Mouse (Mus musculus) liver, postnatal 0 days (tissue): ENCODE results near the gene Gm13698. TPM values are rescaled to one million over a fixed set of nuclear protein-coding genes. Genes with fewer than 3 reads are reported as not detected.
"Not testable (repeated sequence)": the region's sequence is repeated elsewhere in the genome, so short reads cannot be mapped to it uniquely, and the experiment has no call there.

Experiments used
- ATAC-seq: fragments of 200-750 bp; cut with Nextera tagmentation; 2 replicates; pipeline ENCODE4 v1.8.0; 2017; ENCODE audit warnings: mild to moderate bottlenecking, moderate library complexity
- DNase-seq: peaks from one replicate; pipeline ENCODE4 v3.0.0-alpha.2; 2016
- H3K27ac ChIP-seq: fragments of 300-500 bp; sonication (generic); 2 replicates; pipeline ENCODE4 v1.5.1; 2014; ENCODE audit warnings: antibody characterized with exemption, moderate library complexity, mild to moderate bottlenecking, low read depth
- H3K27me3 ChIP-seq: fragments of 300-500 bp; sonication (generic); 2 replicates; pipeline ENCODE4 v1.6.1; 2014; ENCODE audit warnings: low read length, control low read depth, mixed read lengths; ENCODE audit not compliant: insufficient read depth
- H3K36me3 ChIP-seq: fragments of 300-500 bp; sonication (generic); replicated peaks from 2 replicates; pipeline ENCODE4 v1.6.1; 2014; ENCODE audit warnings: mild to moderate bottlenecking, control low read depth, low read length, moderate library complexity, mixed read lengths; ENCODE audit not compliant: insufficient read depth
- H3K4me1 ChIP-seq: fragments of 300-500 bp; sonication (generic); 2 replicates; pipeline ENCODE4 v1.6.1; 2014; ENCODE audit warnings: antibody characterized with exemption, mild to moderate bottlenecking, control low read depth; ENCODE audit not compliant: insufficient read depth
- H3K4me2 ChIP-seq: fragments of 300-500 bp; sonication (generic); 2 replicates; pipeline ENCODE4 v1.6.1; 2014; ENCODE audit warnings: low read depth, mild to moderate bottlenecking, low read length, moderate library complexity, mixed read lengths
- H3K4me3 ChIP-seq: fragments of 300-500 bp; sonication (generic); 2 replicates; pipeline ENCODE4 v1.5.1; 2014; ENCODE audit warnings: low read depth, low read length
- H3K9ac ChIP-seq: fragments of 300-500 bp; sonication (generic); replicated peaks from 2 replicates; pipeline ENCODE4 v1.6.1; 2014; ENCODE audit warnings: mild to moderate bottlenecking, moderate library complexity
- H3K9me3 ChIP-seq: fragments of 300-500 bp; sonication (generic); 2 replicates; pipeline ENCODE4 v1.6.1; 2016; ENCODE audit warnings: mild to moderate bottlenecking, control low read depth, low read length, mixed read lengths
- WGBS: fragments of 180-500 bp; shearing (Covaris S2); extraction: QIAGEN DNeasy Blood & Tissue Kit; methylation state at CpG from one replicate; pipeline ENCODE4 v1.1.7; 2014; ENCODE audit not compliant: insufficient replicate concordance; 5-methylcytosine and 5-hydroxymethylcytosine counted together
- polyA plus RNA-seq: library from polyadenylated mRNA; unstranded; fragments of >200 nt; fragmentation: Nextera tagmentation; extraction: Ambion mirVana; gene quantifications from 2 replicates; pipeline ENCODE4 v1.2.1, GENCODE M21; 2015

Gene Gm13698
- polyA plus RNA-seq, 1 experiment from 2014 or later, result not detected

DNA sequence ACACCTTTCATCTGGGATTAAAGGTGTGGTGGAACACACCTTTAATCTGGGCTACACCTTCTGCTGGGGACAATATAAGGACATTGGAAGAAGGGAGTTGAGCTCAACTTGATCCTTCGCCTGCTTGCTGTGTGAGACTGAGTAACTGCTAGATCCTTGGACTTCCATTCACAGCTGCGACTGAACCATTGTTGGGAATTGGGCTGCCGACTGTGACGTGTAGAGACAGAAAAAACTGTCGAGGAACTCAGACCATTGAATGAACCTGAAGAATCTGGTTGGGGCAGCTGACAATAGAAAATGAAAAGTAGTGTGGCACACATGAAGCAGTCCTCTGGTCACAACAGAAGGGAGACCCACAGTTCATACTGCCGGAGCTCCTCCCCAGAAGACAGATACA, 28.9 kb downstream of the Gm13698 start, which contains the start of gene Gm13697:
Gm13697 (plus strand) TSS at position 301 of the 400 bp plus-strand sequence.
- no CpG with 5 or more reads among the region's 6 CpGs for WGBS

DNA sequence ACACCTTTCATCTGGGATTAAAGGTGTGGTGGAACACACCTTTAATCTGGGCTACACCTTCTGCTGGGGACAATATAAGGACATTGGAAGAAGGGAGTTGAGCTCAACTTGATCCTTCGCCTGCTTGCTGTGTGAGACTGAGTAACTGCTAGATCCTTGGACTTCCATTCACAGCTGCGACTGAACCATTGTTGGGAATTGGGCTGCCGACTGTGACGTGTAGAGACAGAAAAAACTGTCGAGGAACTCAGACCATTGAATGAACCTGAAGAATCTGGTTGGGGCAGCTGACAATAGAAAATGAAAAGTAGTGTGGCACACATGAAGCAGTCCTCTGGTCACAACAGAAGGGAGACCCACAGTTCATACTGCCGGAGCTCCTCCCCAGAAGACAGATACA, 34.8 kb downstream of the Gm13698 start, which contains the start of gene Gm13691:
Gm13691 (plus strand) TSS at position 301 of the 400 bp plus-strand sequence.
- not testable (repeated sequence) for H3K36me3 ChIP-seq, H3K4me1 ChIP-seq, H3K27ac ChIP-seq, H3K27me3 ChIP-seq, H3K4me2 ChIP-seq, H3K9me3 ChIP-seq, DNase-seq, H3K9ac ChIP-seq, ATAC-seq, H3K4me3 ChIP-seq
- no CpG with 5 or more reads among the region's 6 CpGs for WGBS

More for the DNA sequence above, 28.9 kb downstream of the Gm13698 start, which contains the start of gene Gm13697:
- ATAC-seq, H3K4me2 ChIP-seq, H3K4me1 ChIP-seq, H3K27ac ChIP-seq, H3K9ac ChIP-seq, H3K4me3 ChIP-seq, H3K9me3 ChIP-seq, DNase-seq, H3K36me3 ChIP-seq, H3K27me3 ChIP-seq: not testable (repeated sequence)

DNA sequence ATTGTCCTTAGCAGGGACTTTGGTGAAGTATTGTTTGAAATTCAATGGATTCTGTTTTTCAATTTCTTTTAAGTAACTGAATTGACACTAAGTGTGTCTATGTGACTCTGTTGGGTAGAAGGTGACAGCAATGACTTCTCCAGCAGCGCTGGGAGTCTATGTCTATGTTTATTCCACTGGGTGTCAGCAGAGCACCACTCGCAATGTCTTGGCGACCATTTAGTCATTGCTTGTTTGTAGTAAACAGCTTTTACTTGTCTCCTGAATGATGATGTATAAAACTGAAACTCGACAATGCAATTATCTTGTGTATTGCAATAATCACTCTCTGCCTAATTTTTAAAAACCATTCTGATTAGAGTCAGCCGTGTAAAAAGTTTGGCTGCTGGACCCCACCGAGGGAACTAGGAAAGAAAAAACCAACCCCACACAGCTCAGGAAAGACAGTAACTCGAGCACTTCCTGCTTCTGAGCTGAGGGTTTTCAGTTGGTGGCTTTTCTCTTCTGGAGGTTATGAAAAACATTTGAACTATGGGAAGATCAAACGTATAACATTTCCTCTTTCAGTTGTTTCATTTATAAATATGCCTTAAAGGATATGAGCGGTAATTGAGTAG, 38.3 kb downstream of the Gm13698 start:
- H3K4me1 ChIP-seq, DNase-seq, H3K27me3 ChIP-seq, H3K9me3 ChIP-seq, H3K36me3 ChIP-seq: not testable (repeated sequence)
- peak; percentile 74 for ATAC-seq
- peak overlapping the region; percentile 37; the same call in 1 of the 2 replicates for H3K9ac ChIP-seq
- H3K4me3 ChIP-seq, result peak overlapping the region; percentile 5; the same call in 1 of the 2 replicates
- WGBS, result 14% methylated on average over 7 of the region's 9 CpGs
- H3K4me2 ChIP-seq, result peak overlapping the region; percentile 51
- H3K27ac ChIP-seq, result peak overlapping the region; percentile 13; the same call in 1 of the 2 replicates

DNA sequence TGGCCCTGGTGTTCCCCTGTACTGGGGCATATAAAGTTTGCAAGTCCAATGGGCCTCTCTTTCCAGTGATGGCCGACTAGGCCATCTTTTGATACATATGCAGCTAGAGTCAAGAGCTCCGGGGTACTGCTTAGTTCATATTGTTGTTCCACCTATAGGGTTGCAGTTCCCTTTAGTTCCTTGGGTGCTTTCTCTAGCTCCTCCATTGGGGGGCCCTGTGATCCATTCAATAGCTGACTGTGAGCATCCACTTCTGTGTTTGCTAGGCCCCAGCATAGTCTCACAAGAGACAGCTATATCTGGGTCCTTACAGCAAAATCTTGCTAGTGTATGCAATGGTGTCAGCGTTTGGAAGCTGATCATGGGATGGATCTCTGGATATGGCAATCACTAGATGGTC, 39.0 kb downstream of the Gm13698 start:
- H3K4me1 ChIP-seq, H3K4me2 ChIP-seq, H3K4me3 ChIP-seq, DNase-seq, H3K27me3 ChIP-seq, ATAC-seq, H3K27ac ChIP-seq, H3K36me3 ChIP-seq, H3K9ac ChIP-seq, H3K9me3 ChIP-seq: not testable (repeated sequence)
- WGBS, result no CpG with 5 or more reads among the region's 3 CpGs

Other genes starting within 250 kb of the Gm13698 start
- 25.1 and 26.5 TPM in 2 replicates for gene Itgav, start 231.3 kb upstream of the Gm13698 start, polyA plus RNA-seq
- gene Fam171b, start 143.1 kb upstream of the Gm13698 start, polyA plus RNA-seq, result 0.47 and 0.54 TPM in 2 replicates
- not detected in 2 replicates for gene Zswim2, start 14.5 kb upstream of the Gm13698 start, polyA plus RNA-seq
- gene Gm13693, start 5.8 kb downstream of the Gm13698 start, polyA plus RNA-seq, result not detected in 2 replicates
- gene Gm13695, start 11.6 kb downstream of the Gm13698 start, polyA plus RNA-seq, result not detected in 2 replicates
- not detected in 2 replicates for gene Gm13696, start 17.4 kb downstream of the Gm13698 start, polyA plus RNA-seq
- not detected in 2 replicates for gene Gm13694, start 23.2 kb downstream of the Gm13698 start, polyA plus RNA-seq
- not detected in 2 replicates for gene Gm13697, start 29.1 kb downstream of the Gm13698 start, polyA plus RNA-seq
- gene Gm13691, start 34.9 kb downstream of the Gm13698 start, polyA plus RNA-seq, result not detected in 2 replicates